Mouse (Mus musculus) mouse embryonic stem cell (cell line): ENCODE data around the gene Kcnh5.

ENCODE experiments used
- in situ Hi-C, 2 experiments: fragments of 300-500 bp; cut with MboI; formaldehyde crosslinking; loops; 1 replicate in 1 of 2; 3 replicates in 1 of 2; pipeline ENCODE4 v1.14.3; 2019 to 2020; ENCODE audit warnings: low sequenced_read_pairs in 2 of 2, low pct_unique_long_range_greater_than_20kb in 1 of 2, mixed read lengths in 1 of 2; ENCODE audit not compliant: unreplicated experiment in 1 of 2

Kcnh5 gene

GRCm38 (mm10) chr12:75176691-75177645 lies at the start of gene Kcnh5:
Gene Kcnh5 (minus strand): TSS chr12:75177332.
- in situ Hi-C loops: no loop called here

- in situ Hi-C loops: no loop called here
These were observed 46.8 kb upstream of the Kcnh5 start for GRCm38 (mm10) chr12:75223966-75224365.

GRCm38 (mm10) chr12:75189413-75189812 lies 12.3 kb upstream of the Kcnh5 start:
- in situ Hi-C loops: no loop called here

GRCm38 (mm10) chr12:75182646-75183045 lies 5.5 kb upstream of the Kcnh5 start:
- in situ Hi-C loops: no loop called here

GRCm38 (mm10) chr12:75179491-75179890 lies 2.4 kb upstream of the Kcnh5 start:
- in situ Hi-C loops: no loop called here

GRCm38 (mm10) chr12:75177646-75178030 lies 506 bp upstream of the Kcnh5 start:
- in situ Hi-C loops: no loop called here

GRCm38 (mm10) chr12:75175931-75176565 lies 1.1 kb downstream of the Kcnh5 start:
- in situ Hi-C loops: no loop called here

GRCm38 (mm10) chr12:75170970-75171369 lies 6.2 kb downstream of the Kcnh5 start:
- in situ Hi-C loops: no loop called here

- in situ Hi-C loops: no loop called here
These were observed 24.0 kb downstream of the Kcnh5 start for GRCm38 (mm10) chr12:75153076-75153568.

- in situ Hi-C loops: no loop called here
These were observed 37.3 kb downstream of the Kcnh5 start for GRCm38 (mm10) chr12:75139792-75140191.

GRCm38 (mm10) chr12:75091921-75092320 lies 85.2 kb downstream of the Kcnh5 start:
- in situ Hi-C loops: no loop called here

- in situ Hi-C loops: no loop called here
These were observed 86.2 kb downstream of the Kcnh5 start for GRCm38 (mm10) chr12:75090957-75091356.

- in situ Hi-C loops: no loop called here
These were observed 100.0 kb downstream of the Kcnh5 start for GRCm38 (mm10) chr12:75077175-75077574.

GRCm38 (mm10) chr12:75071043-75071442 lies 106.1 kb downstream of the Kcnh5 start:
- in situ Hi-C loops: no loop called here

GRCm38 (mm10) chr12:75062571-75062970 lies 114.6 kb downstream of the Kcnh5 start:
- in situ Hi-C loops: no loop called here

- in situ Hi-C loops: no loop called here
These were observed 115.4 kb downstream of the Kcnh5 start for GRCm38 (mm10) chr12:75061731-75062130.

GRCm38 (mm10) chr12:75053731-75054130 lies 123.4 kb downstream of the Kcnh5 start:
- in situ Hi-C loops: no loop called here

- in situ Hi-C loops: no loop called here
These were observed 140.4 kb downstream of the Kcnh5 start for GRCm38 (mm10) chr12:75036694-75037093.

GRCm38 (mm10) chr12:75031970-75032864 lies 144.9 kb downstream of the Kcnh5 start:
- in situ Hi-C loops: no loop called here
